Mouse (Mus musculus): ENCODE measurements around the gene C2cd5.

DNA sequence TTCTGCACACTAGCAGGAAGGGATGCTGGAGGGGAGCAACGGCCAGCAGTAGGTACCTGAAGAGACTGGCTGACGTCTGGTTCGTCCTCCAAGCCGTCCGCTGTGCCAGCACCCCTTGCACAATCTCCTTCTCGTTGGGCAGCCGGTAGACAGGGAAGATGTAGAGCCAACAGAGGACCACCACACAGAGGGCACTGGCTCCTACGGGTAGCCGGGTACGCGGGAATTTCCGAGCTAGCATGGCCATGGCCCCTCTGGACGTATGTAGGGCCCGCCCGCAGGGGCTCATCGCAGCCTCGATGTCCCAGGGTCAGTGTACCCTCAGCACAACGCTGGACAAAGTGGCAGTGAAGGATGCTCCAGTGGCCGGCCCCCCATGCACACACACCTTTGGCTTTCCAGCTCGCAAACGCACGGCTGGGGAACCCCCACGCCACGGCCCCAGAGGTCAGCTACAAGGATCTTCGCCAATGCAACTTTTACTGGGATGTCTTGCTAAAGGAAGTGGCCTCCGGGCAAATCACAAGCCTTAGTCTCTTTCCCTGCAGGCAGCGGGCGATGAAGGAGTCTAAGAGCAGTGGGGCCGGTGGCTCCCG lies 136.4 kb downstream of the C2cd5 start:
- TF ChIP-seq CTCF (conservative IDR thresholded peaks at IDR 0.05; ENCODE audit: low read length) = no peak
- no peak for TF ChIP-seq POU5F1 (IDR thresholded peaks at IDR 0.05; ENCODE audit: borderline replicate concordance, low read length)
